Mouse (Mus musculus) heart, embryonic 16.5 days (tissue): ENCODE measurements at regions not wholly inside any gene's neighbourhood (a gene's known extent, or its start where the extent isn't known, plus 50 kb on each side); places are given as distances from the start of the nearest gene placed in this dataset.
A peak's percentile ranks its signal among the peaks of the same experiment; 100 is the strongest.

Source experiments
- ATAC-seq: fragments of 200-750 bp; cut with Nextera tagmentation; replicated peaks from 2 replicates; pipeline ENCODE4 v1.8.0; 2017; ENCODE audit warnings: moderate number of reproducible peaks; ENCODE audit not compliant: insufficient read depth, low FRiP score; ENCODE audit errors: extremely low read depth
- H3K27ac ChIP-seq: fragments of 300-500 bp; sonication (generic); 2 replicates; pipeline ENCODE4 v1.5.1; 2014; ENCODE audit warnings: mild to moderate bottlenecking, low read length, control low read depth, moderate library complexity
- H3K27me3 ChIP-seq: fragments of 300-500 bp; sonication (generic); 2 replicates; pipeline ENCODE4 v1.6.1; 2014; ENCODE audit warnings: low read length, mixed read lengths; ENCODE audit not compliant: control insufficient read depth, insufficient read depth
- H3K36me3 ChIP-seq: fragments of 300-500 bp; sonication (generic); 2 replicates; pipeline ENCODE4 v1.6.1; 2014; ENCODE audit not compliant: control insufficient read depth, insufficient read depth
- H3K4me1 ChIP-seq: fragments of 300-500 bp; sonication (generic); 2 replicates; pipeline ENCODE4 v1.6.1; 2014; ENCODE audit warnings: low read length, mixed read lengths; ENCODE audit not compliant: control insufficient read depth, insufficient read depth
- H3K4me2 ChIP-seq: fragments of 300-500 bp; sonication (generic); 2 replicates; pipeline ENCODE4 v1.6.1; 2014; ENCODE audit warnings: low read depth, mild to moderate bottlenecking, control low read depth, low read length
- H3K4me3 ChIP-seq: fragments of 300-500 bp; sonication (generic); 2 replicates; pipeline ENCODE4 v1.5.1; 2014; ENCODE audit warnings: mild to moderate bottlenecking, control low read depth, low read length
- H3K9ac ChIP-seq: fragments of 300-500 bp; sonication (generic); 2 replicates; pipeline ENCODE4 v1.6.1; 2014; ENCODE audit warnings: low read length, control low read depth
- H3K9me3 ChIP-seq: fragments of 300-500 bp; sonication (generic); replicated peaks from 2 replicates; pipeline ENCODE4 v1.6.1; 2016; ENCODE audit warnings: low read length; ENCODE audit not compliant: control insufficient read depth
- WGBS: fragments of 180-500 bp; shearing (Covaris S2); extraction: QIAGEN DNeasy Blood & Tissue Kit; methylation state at CpG from one replicate; pipeline ENCODE4 v1.1.7; 2014; 5-methylcytosine and 5-hydroxymethylcytosine counted together

GRCm38 (mm10) chr4:22972784-22973584, 484.8 kb upstream of the Pou3f2 start:
- Histone ChIP-seq H3K9ac (no peak overlapping the region), H3K9me3 (no peaks in the 10 kb centered on the region), H3K27me3 (no peaks in the 10 kb centered on the region), H3K4me1 (no peaks in the 10 kb centered on the region), H3K4me3 (no peak overlapping the region), H3K36me3 (no peaks in the 10 kb centered on the region), H3K27ac (no peak overlapping the region), H3K4me2 (no peak overlapping the region)
- 54% methylated on average over 11 of the region's 11 CpGs for WGBS
- no peak for ATAC-seq

- no peaks in the 10 kb centered on the region for H3K4me1 ChIP-seq
- no peaks in the 10 kb centered on the region for H3K36me3 ChIP-seq
- H3K4me2 ChIP-seq = no peak overlapping the region
- no peaks in the 10 kb centered on the region for H3K9me3 ChIP-seq
- H3K4me3 ChIP-seq = no peak overlapping the region
- H3K9ac ChIP-seq = no peak overlapping the region
- ATAC-seq = no peak
- H3K27me3 ChIP-seq = no peaks in the 10 kb centered on the region
- no peak overlapping the region for H3K27ac ChIP-seq
- 67% methylated on average over 2 of the region's 2 CpGs for WGBS
Observed at GRCm38 (mm10) chr4:22971127-22971526, 483.0 kb upstream of the Pou3f2 start.

GRCm38 (mm10) chr4:22970495-22970894, 482.3 kb upstream of the Pou3f2 start:
- WGBS = 34% methylated on average over 5 of the region's 5 CpGs
- H3K4me3 ChIP-seq = no peak overlapping the region

GRCm38 (mm10) chr4:22949422-22949821, 461.3 kb upstream of the Pou3f2 start:
- no peak overlapping the region for H3K4me2 ChIP-seq
- no peaks in the 10 kb centered on the region for H3K36me3 ChIP-seq
- no peaks in the 10 kb centered on the region for H3K27me3 ChIP-seq
- peaks cover 11% of the 10 kb centered on the region for H3K4me1 ChIP-seq
- H3K27ac ChIP-seq = no peak overlapping the region
- H3K9ac ChIP-seq = no peak overlapping the region
- no peak overlapping the region for H3K4me3 ChIP-seq
- H3K9me3 ChIP-seq = no peaks in the 10 kb centered on the region
- no peak for ATAC-seq
- WGBS = 58% methylated on average over 1 of the region's 1 CpGs

More at GRCm38 (mm10) chr4:22970495-22970894, 482.3 kb upstream of the Pou3f2 start:
- H3K4me2 ChIP-seq = no peak overlapping the region
- H3K9me3 ChIP-seq = no peaks in the 10 kb centered on the region
- H3K36me3 ChIP-seq = no peaks in the 10 kb centered on the region
- H3K27me3 ChIP-seq = no peaks in the 10 kb centered on the region
- no peaks in the 10 kb centered on the region for H3K4me1 ChIP-seq
- no peak overlapping the region for H3K27ac ChIP-seq
- no peak overlapping the region for H3K9ac ChIP-seq
- no peak for ATAC-seq

GRCm38 (mm10) chr4:22948880-22949279, 460.7 kb upstream of the Pou3f2 start:
- Histone ChIP-seq H3K4me3 (no peak overlapping the region), H3K27ac (no peak overlapping the region), H3K9me3 (no peaks in the 10 kb centered on the region), H3K4me1 (peaks cover 11% of the 10 kb centered on the region), H3K9ac (no peak overlapping the region), H3K4me2 (no peak overlapping the region), H3K27me3 (no peaks in the 10 kb centered on the region), H3K36me3 (no peaks in the 10 kb centered on the region)
- no peak for ATAC-seq
- WGBS = 58% methylated on average over 4 of the region's 4 CpGs

- no peak overlapping the region for H3K4me3 ChIP-seq
- WGBS = 51% methylated on average over 7 of the region's 7 CpGs
- no peak overlapping the region for H3K4me2 ChIP-seq
- ATAC-seq = no peak
- no peak overlapping the region for H3K27ac ChIP-seq
- H3K9me3 ChIP-seq = no peaks in the 10 kb centered on the region
- H3K9ac ChIP-seq = no peak overlapping the region
- H3K36me3 ChIP-seq = no peaks in the 10 kb centered on the region
- H3K27me3 ChIP-seq = no peaks in the 10 kb centered on the region
- peaks cover 11% of the 10 kb centered on the region for H3K4me1 ChIP-seq
Observed at GRCm38 (mm10) chr4:22946788-22947406, 458.7 kb upstream of the Pou3f2 start.

- Histone ChIP-seq H3K4me1 (no peaks in the 10 kb centered on the region), H3K4me2 (no peak overlapping the region), H3K27ac (no peak overlapping the region), H3K36me3 (no peaks in the 10 kb centered on the region), H3K9ac (no peak overlapping the region), H3K9me3 (no peaks in the 10 kb centered on the region), H3K4me3 (no peak overlapping the region), H3K27me3 (no peaks in the 10 kb centered on the region)
- no peak for ATAC-seq
- WGBS = 38% methylated on average over 1 of the region's 1 CpGs
Observed at GRCm38 (mm10) chr4:22938302-22938701, 450.1 kb upstream of the Pou3f2 start.

GRCm38 (mm10) chr4:22924181-22924580, 436.0 kb upstream of the Pou3f2 start:
- Histone ChIP-seq H3K27me3 (no peaks in the 10 kb centered on the region), H3K4me2 (no peak overlapping the region), H3K36me3 (no peaks in the 10 kb centered on the region), H3K9me3 (no peaks in the 10 kb centered on the region), H3K4me3 (no peak overlapping the region), H3K9ac (no peak overlapping the region), H3K27ac (peak overlapping the region; percentile 35; the same call in 1 of the 2 replicates), H3K4me1 (0 out of 2 replicates have a peak, but pooled peaks cover 2% of the 10 kb centered on the region)
- 58% methylated on average over 8 of the region's 8 CpGs for WGBS
- ATAC-seq = peak; percentile 52; the same call in 1 of the 2 replicates

- Histone ChIP-seq H3K27ac (no peak overlapping the region), H3K36me3 (no peaks in the 10 kb centered on the region), H3K4me2 (no peak overlapping the region), H3K9me3 (no peaks in the 10 kb centered on the region), H3K4me1 (no peaks in the 10 kb centered on the region), H3K9ac (no peak overlapping the region), H3K27me3 (no peaks in the 10 kb centered on the region), H3K4me3 (no peak overlapping the region)
- WGBS = 37% methylated on average over 5 of the region's 5 CpGs
- ATAC-seq = no peak
Observed at GRCm38 (mm10) chr4:22914886-22915285, 426.7 kb upstream of the Pou3f2 start.
